Mouse (Mus musculus): ENCODE results near the gene Zfp354c.
A peak's percentile ranks its signal among the peaks of the same experiment; 100 is the strongest.

Gene Zfp354c

DNA sequence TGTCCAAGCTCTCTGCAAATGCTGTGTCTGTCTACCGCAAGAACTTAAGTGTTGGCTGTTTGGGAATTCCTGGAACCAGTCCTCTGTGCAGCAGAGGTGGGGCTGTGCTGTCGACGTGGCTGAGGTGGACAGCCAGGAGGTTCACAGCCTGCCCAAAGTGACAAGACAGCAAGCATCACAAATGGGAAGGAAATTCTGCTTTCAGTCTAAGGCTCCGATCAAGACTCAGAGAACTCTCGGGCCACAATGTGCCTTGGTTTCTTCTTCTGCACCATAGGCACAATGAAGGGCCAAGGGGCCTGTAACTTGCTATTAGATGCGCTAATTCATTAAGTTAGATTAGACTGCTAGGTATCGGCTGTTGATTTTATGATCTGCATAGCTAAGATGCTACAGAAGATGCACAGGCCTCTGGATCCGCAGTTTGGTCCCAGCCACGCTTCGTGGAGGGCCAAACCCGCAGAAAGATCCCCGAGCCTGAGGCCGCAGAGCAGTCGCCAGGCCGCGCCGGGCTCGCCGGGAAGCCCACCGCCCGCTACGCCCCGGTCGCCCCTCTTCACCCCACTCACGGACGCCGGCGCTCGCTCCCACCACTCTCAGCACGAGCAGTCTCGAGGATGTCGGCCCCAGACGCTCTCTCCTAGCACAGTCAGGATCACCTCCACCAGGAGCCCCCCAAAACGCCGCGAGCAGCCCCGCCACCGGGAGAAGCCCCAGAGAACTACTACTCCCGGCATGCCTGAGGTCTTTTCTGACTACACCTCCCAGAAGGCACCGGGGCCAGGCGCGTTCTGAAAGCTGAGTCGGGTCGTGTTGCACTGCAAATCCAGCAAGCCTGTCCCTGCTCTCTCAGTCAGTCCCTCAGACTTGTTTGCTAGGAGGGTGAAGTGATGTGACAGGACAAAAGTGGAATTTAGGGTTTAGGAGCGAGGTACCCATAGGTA, at the start of gene Zfp354c:
Zfp354c (minus strand) TSS at position 715 of the 944 bp plus-strand sequence.
- DNase-seq (ENCODE audit: low read depth, low spot score): peak; percentile 74
- H3K36me3 ChIP-seq (ENCODE audit: control insufficient read depth, insufficient read depth, low read length, poor library complexity, severe bottlenecking): no peaks in the 10 kb centered on the region
- no peaks in the 10 kb centered on the region for H3K27me3 ChIP-seq (ENCODE audit: control insufficient read depth, insufficient read depth, low read length, poor library complexity, severe bottlenecking)

DNA sequence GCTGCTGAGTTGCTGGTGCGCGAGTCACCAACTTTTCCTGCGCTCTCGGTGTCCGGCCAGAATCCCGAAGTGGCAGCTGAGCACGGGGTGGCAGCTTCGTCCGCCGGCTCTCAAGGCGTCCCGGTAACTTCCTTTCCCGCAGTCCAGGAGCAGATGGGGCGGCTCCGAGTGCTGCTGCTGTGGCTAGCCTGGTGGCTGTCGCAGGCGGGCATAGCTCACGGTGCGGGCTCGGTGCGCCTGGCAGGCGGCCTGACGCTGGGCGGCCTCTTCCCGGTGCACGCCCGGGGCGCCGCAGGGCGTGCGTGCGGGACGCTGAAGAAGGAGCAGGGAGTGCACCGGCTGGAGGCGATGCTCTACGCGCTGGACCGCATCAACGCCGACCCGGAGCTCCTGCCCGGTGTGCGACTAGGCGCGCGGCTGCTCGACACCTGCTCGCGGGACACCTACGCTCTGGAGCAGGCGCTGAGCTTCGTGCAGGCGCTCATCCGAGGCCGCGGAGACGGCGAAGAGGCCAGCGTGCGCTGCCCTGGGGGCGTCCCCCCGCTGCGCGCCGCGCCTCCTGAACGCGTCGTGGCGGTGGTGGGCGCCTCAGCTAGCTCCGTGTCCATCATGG, 23.6 kb upstream of the Zfp354c start:
- peak; percentile 54 for DNase-seq (ENCODE audit: low read depth, low spot score)
- no peaks in the 10 kb centered on the region for H3K36me3 ChIP-seq (ENCODE audit: control insufficient read depth, insufficient read depth, low read length, poor library complexity, severe bottlenecking)
- H3K27me3 ChIP-seq (ENCODE audit: control insufficient read depth, insufficient read depth, low read length, poor library complexity, severe bottlenecking): no peaks in the 10 kb centered on the region

GRCm38 (mm10) chr11:50850177-50850735, 22.7 kb upstream of the Zfp354c start, which contains the start of gene Grm6:
Grm6 (plus strand) TSS chr11:50850685.
- Histone ChIP-seq H3K36me3 (ENCODE audit: control insufficient read depth, insufficient read depth, low read length, poor library complexity, severe bottlenecking) (no peaks in the 10 kb centered on the region), H3K27me3 (ENCODE audit: control insufficient read depth, insufficient read depth, low read length, poor library complexity, severe bottlenecking) (no peaks in the 10 kb centered on the region)
- peak; percentile 75 for DNase-seq (ENCODE audit: low read depth, low spot score)

GRCm38 (mm10) chr11:50849310-50849709, 21.8 kb upstream of the Zfp354c start:
- Histone ChIP-seq H3K36me3 (ENCODE audit: control insufficient read depth, insufficient read depth, low read length, poor library complexity, severe bottlenecking) (no peaks in the 10 kb centered on the region), H3K27me3 (ENCODE audit: control insufficient read depth, insufficient read depth, low read length, poor library complexity, severe bottlenecking) (no peaks in the 10 kb centered on the region)
- peak; percentile 38 for DNase-seq (ENCODE audit: low read depth, low spot score)

GRCm38 (mm10) chr11:50848520-50849137, 21.1 kb upstream of the Zfp354c start:
- H3K27me3 ChIP-seq (ENCODE audit: control insufficient read depth, insufficient read depth, low read length, poor library complexity, severe bottlenecking): no peaks in the 10 kb centered on the region
- peak; percentile 13 for DNase-seq (ENCODE audit: low read depth, low spot score)
- H3K36me3 ChIP-seq (ENCODE audit: control insufficient read depth, insufficient read depth, low read length, poor library complexity, severe bottlenecking): no peaks in the 10 kb centered on the region

DNA sequence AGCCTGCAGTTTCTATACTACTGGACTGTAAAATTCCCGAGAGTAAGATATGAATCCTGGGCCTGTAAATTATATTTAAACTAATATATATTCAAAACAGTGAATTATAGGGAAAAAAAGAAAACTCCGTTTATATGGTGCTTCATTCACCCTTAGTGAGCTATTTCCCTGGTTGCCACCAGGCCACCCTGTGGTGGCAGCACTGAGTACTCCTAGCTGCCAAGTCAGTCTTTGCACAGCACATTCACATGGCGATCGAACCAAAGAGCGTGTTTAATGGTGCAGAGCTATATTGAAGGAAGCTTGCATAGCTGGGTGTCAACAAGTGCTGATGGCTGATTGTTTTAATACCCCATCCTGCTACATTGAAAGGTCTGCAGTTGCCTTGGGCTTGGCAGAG, 19.5 kb upstream of the Zfp354c start:
- peak; percentile 40 for DNase-seq (ENCODE audit: low read depth, low spot score)

GRCm38 (mm10) chr11:50845951-50846350, 18.4 kb upstream of the Zfp354c start:
- no peaks in the 10 kb centered on the region for H3K27me3 ChIP-seq (ENCODE audit: control insufficient read depth, insufficient read depth, low read length, poor library complexity, severe bottlenecking)
- no peak for DNase-seq (ENCODE audit: low read depth, low spot score)
- no peaks in the 10 kb centered on the region for H3K36me3 ChIP-seq (ENCODE audit: control insufficient read depth, insufficient read depth, low read length, poor library complexity, severe bottlenecking)

More for the DNA sequence above, 19.5 kb upstream of the Zfp354c start:
- no peaks in the 10 kb centered on the region for H3K36me3 ChIP-seq (ENCODE audit: control insufficient read depth, insufficient read depth, low read length, poor library complexity, severe bottlenecking)
- no peaks in the 10 kb centered on the region for H3K27me3 ChIP-seq (ENCODE audit: control insufficient read depth, insufficient read depth, low read length, poor library complexity, severe bottlenecking)

DNA sequence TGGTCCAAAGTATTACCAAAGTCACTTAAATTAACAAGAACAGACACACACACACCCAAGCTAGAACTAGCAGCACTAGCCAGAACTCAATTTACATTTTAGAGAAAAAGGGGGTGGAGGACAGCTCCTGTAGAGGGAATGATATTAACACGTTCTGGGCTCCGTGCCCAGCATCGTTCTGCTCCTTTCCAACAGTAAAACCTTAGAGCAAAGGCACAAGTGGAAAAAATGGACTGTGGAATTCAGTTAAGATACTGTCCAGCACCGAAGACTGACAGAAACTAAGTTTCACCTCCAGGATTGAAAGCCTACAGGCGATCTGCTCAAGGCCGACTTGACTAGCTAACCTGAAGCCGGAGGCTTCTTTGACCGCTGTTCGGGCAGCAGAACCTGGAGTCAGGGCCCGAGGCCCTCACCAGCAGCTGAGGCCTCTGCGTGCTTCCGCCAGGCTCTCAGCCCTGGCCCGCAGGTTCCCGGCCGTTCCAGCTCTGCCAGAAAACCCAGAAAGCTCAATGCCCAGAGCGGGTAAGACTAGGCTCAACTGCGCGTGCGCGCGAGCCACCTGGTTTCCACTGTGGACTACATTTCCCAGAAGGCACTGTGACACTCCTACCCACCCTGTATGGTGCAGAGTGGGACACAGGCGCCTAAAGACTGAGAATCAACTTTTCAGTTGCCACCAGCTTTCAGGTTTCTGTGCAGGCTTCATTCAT, 13.7 kb upstream of the Zfp354c start, which contains the start of gene Zfp879:
Zfp879 (minus strand) TSS at position 530 of the 713 bp plus-strand sequence.
- H3K27me3 ChIP-seq (ENCODE audit: control insufficient read depth, insufficient read depth, low read length, poor library complexity, severe bottlenecking): no peaks in the 10 kb centered on the region
- H3K36me3 ChIP-seq (ENCODE audit: control insufficient read depth, insufficient read depth, low read length, poor library complexity, severe bottlenecking): no peaks in the 10 kb centered on the region
- peak; percentile 91 for DNase-seq (ENCODE audit: low read depth, low spot score)

DNA sequence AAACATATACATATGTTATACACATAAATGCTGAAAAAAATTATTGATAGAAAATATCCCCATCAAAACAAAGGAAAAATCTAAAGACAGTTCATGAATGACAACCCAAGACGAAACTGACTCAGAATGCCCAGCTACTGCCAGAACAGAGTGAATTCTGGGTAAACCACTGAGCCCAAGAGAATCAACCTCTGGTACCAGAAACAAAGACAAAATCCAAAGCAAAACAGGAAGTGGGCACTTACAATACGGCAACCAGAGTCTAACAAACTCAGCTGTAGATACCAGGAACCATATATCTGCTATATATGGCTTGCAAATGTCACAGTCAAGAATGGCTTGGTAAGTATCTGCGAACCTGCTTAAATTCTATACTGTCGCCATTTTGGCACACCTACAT, 8.2 kb upstream of the Zfp354c start:
- DNase-seq (ENCODE audit: low read depth, low spot score): peak; percentile 71

GRCm38 (mm10) chr11:50826214-50826613, 1.3 kb downstream of the Zfp354c start:
- DNase-seq (ENCODE audit: low read depth, low spot score): no peak
- H3K36me3 ChIP-seq (ENCODE audit: control insufficient read depth, insufficient read depth, low read length, poor library complexity, severe bottlenecking): no peaks in the 10 kb centered on the region

More for the DNA sequence above, 8.2 kb upstream of the Zfp354c start:
- Histone ChIP-seq H3K36me3 (ENCODE audit: control insufficient read depth, insufficient read depth, low read length, poor library complexity, severe bottlenecking) (no peaks in the 10 kb centered on the region), H3K27me3 (ENCODE audit: control insufficient read depth, insufficient read depth, low read length, poor library complexity, severe bottlenecking) (no peaks in the 10 kb centered on the region)

GRCm38 (mm10) chr11:50814233-50814632, 13.3 kb downstream of the Zfp354c start:
- peaks cover 5% of the 10 kb centered on the region; the same call in 1 of the 2 replicates for H3K36me3 ChIP-seq (ENCODE audit: control insufficient read depth, insufficient read depth, low read length, poor library complexity, severe bottlenecking)
- no peak for DNase-seq (ENCODE audit: low read depth, low spot score)
- H3K27me3 ChIP-seq (ENCODE audit: control insufficient read depth, insufficient read depth, low read length, poor library complexity, severe bottlenecking): no peaks in the 10 kb centered on the region

More at GRCm38 (mm10) chr11:50826214-50826613, 1.3 kb downstream of the Zfp354c start:
- H3K27me3 ChIP-seq (ENCODE audit: control insufficient read depth, insufficient read depth, low read length, poor library complexity, severe bottlenecking): no peaks in the 10 kb centered on the region

GRCm38 (mm10) chr11:50798836-50799235, 28.7 kb downstream of the Zfp354c start:
- Histone ChIP-seq H3K27me3 (ENCODE audit: control insufficient read depth, insufficient read depth, low read length, poor library complexity, severe bottlenecking) (no peaks in the 10 kb centered on the region), H3K36me3 (ENCODE audit: control insufficient read depth, insufficient read depth, low read length, poor library complexity, severe bottlenecking) (no peaks in the 10 kb centered on the region)
- peak; percentile 50 for DNase-seq (ENCODE audit: low read depth, low spot score)

- H3K27me3 ChIP-seq (ENCODE audit: control insufficient read depth, insufficient read depth, low read length, poor library complexity, severe bottlenecking): no peaks in the 10 kb centered on the region
Observed at GRCm38 (mm10) chr11:50797674-50798073, 29.9 kb downstream of the Zfp354c start.

DNA sequence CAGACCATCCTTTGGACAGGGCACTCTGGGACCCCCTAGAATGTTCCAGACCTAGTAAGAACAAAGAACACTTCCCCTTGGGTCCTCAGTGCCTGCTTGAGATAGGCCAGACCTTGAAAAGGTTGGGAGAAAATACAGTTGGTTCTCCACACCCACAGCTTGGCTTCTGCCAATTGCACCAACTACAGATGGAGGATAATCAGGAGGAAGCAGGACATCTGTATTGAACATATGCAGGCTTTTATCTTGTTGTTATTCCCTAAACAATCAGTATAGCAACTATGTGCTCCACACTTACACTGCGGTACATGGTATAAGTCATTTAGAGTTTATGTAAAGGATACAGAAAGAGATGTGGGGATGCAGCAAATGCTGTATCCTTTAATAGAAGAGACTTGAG, 56.5 kb downstream of the Zfp354c start:
- no peaks in the 10 kb centered on the region for H3K36me3 ChIP-seq (ENCODE audit: control insufficient read depth, insufficient read depth, low read length, poor library complexity, severe bottlenecking)
- DNase-seq (ENCODE audit: low read depth, low spot score): no peak
- H3K27me3 ChIP-seq (ENCODE audit: control insufficient read depth, insufficient read depth, low read length, poor library complexity, severe bottlenecking): no peaks in the 10 kb centered on the region

More at GRCm38 (mm10) chr11:50797674-50798073, 29.9 kb downstream of the Zfp354c start:
- no peaks in the 10 kb centered on the region for H3K36me3 ChIP-seq (ENCODE audit: control insufficient read depth, insufficient read depth, low read length, poor library complexity, severe bottlenecking)
- DNase-seq (ENCODE audit: low read depth, low spot score): no peak

Data from splenic B cell, adult 2 months (primary cell).